Mouse (Mus musculus) testis, adult 2 months (tissue): ENCODE data around the gene Rsph4a.

Source experiments
- CTCF ChIP-seq: fragments of 200-500 bp; IDR thresholded peaks from 2 replicates; pipeline ENCODE4 v1.5.1; 2012; ENCODE audit warnings: low read depth, mild to moderate bottlenecking, inconsistent platforms, low read length, moderate library complexity; ENCODE audit not compliant: control insufficient read depth, insufficient read depth, insufficient replicate concordance
- POLR2A ChIP-seq: fragments of 200-500 bp; IDR thresholded peaks from 2 replicates; pipeline ENCODE4 v1.6.1; 2012; ENCODE audit warnings: low read depth, mild to moderate bottlenecking, inconsistent platforms, low read length, moderate library complexity; ENCODE audit not compliant: control insufficient read depth

DNA sequence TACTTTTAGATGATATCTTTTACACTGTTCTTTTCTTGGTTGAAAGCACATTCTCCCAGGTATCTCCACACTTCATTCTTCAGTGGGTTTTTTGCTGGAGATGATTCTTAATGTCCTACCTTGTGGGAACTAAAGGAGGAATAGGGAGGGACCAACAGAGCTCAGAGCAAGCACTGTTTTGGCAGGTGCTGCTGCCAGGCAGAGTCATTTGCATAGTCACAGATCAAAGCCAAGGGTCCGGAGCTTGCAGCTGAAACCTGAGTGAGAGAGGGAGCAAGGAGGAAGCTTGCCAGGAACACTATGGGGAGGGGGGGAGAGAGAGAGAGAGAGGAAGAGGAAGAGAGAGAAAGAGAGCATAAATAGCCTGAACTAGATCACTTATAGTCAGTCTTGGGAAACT lies 34.5 kb upstream of the Rsph4a start:
- TF ChIP-seq CTCF (no peak), POLR2A (no peak)
